In the genomic region with DNA sequence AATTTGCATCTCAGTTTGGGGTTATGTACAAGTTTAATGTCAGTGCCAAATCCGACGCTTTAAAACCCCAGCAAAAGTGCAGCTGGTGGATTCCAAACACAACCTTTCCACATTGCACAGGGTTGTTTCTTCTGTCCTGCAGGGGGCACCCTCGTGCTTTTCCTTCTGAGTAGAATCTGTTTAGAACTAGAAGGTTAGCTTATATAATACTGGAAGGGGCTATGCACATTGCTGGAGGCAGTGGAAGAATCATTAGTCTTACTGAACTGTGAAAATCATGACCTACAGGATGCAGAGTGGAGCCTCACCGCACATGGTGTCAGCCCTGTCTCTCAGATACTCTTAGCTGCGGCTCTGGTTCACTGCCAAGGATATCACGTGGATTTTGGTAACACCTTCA, we compare ENCODE assay signal across 8 mouse cellular contexts. TPM values are rescaled to one million over a fixed set of nuclear protein-coding genes. Genes with fewer than 3 reads are reported as not detected.
DNase-seq lines count a peak whose midpoint lies in the region; TF ChIP-seq lines count a peak whose summit lies in the region.

No protein-coding gene starts in this region.

- TF ChIP-seq POLR2A in bone marrow, adult 2 months (IDR thresholded peaks at IDR 0.05; ENCODE audit: borderline replicate concordance, control insufficient read depth, low read depth, low read length) = no peak

- WGBS in bone marrow, adult 2 months = 36% methylated on average over 6 of the region's 6 CpGs

- intact Hi-C loops in gastrocnemius, adult 2 months (cut with DNase I) = loop anchor here (5.0 kb wide), 1 partner anchor 162 kb away; no protein-coding TSS in a partner anchor

- TF ChIP-seq CTCF in bone marrow, adult 2 months (IDR thresholded peaks at IDR 0.05; ENCODE audit: control insufficient read depth, insufficient read depth, low read length) = peak; percentile 35; the same call in 1 of the 2 replicates
- peak; percentile 69 for TF ChIP-seq CTCF in gastrocnemius, adult 2 months (IDR thresholded peaks at IDR 0.05)

- DNase-seq in gastrocnemius, adult 18-20 months (ENCODE audit: low spot score) = peak; percentile 67
- DNase-seq in gastrocnemius, postnatal 25 days = no peak
- DNase-seq in CD4-positive helper T cell, adult 2 months (ENCODE audit: low read depth, low spot score) = peak; percentile 78
- peak; percentile 65 for DNase-seq in gastrocnemius, adult 2 months
- DNase-seq in layer of hippocampus, postnatal 25 days (ENCODE audit: extremely low spot score in 1 of 2, low spot score in 1 of 2) = peak; percentile 48 to 88
- peak; percentile 65 for DNase-seq in mesoderm, embryonic 11.5 days (ENCODE audit: low read depth, low spot score)
- peak; percentile 80 for DNase-seq in testis, postnatal 10 days (ENCODE audit: low spot score)

- H3K4me3 ChIP-seq in bone marrow, adult 2 months (replicated peaks; ENCODE audit: control insufficient read depth, low read depth, low read length) = no peak overlapping the region
- no peak overlapping the region for H3K4me3 ChIP-seq in gastrocnemius, adult 2 months

- H3K27ac ChIP-seq in bone marrow, adult 2 months (ENCODE audit: control insufficient read depth, insufficient read depth, low read depth, low read length, poor library complexity) = no peak overlapping the region
- no peak overlapping the region for H3K27ac ChIP-seq in gastrocnemius, adult 2 months

- H3K4me1 ChIP-seq in bone marrow, adult 2 months (ENCODE audit: control insufficient read depth, insufficient read depth, low read length) = peaks cover 1% of the 10 kb centered on the region; the same call in 1 of the 2 replicates

RNA-seq across cellular contexts. Expression of a gene that starts 49.3 kb away (rescaled TPM):
- total RNA-seq in gastrocnemius, adult 18-20 months (2021) = 1 to 10 TPM in 1 of 2 experiments, under 1 TPM in 1; 0.40 to 1.5 TPM
- total RNA-seq in gastrocnemius, postnatal 25 days (2021) = 1 to 10 TPM in 1 of 2 experiments, under 1 TPM in 1; 0.91 to 1.0 TPM
- polyA plus RNA-seq in bone marrow, adult 2 months (2011; ENCODE audit: insufficient read depth, insufficient read length, low replicate concordance, missing spikeins) = 7.5 and 7.9 TPM in 2 replicates
- 1 to 10 TPM; 1.0 to 1.1 TPM for total RNA-seq in gastrocnemius, adult 2 months (2021)
- total RNA-seq in layer of hippocampus, postnatal 25 days (2021) = under 1 TPM; 0.34 to 0.42 TPM

RNA-seq across cellular contexts. Expression of a gene that starts 55.7 kb away (rescaled TPM):
- under 1 TPM; 0.94 to 1.00 TPM for total RNA-seq in gastrocnemius, adult 18-20 months (2021)
- 1 to 10 TPM; 1.6 to 3.3 TPM for total RNA-seq in gastrocnemius, postnatal 25 days (2021)
- 3.0 and 3.2 TPM in 2 replicates for polyA plus RNA-seq in bone marrow, adult 2 months (2011; ENCODE audit: insufficient read depth, insufficient read length, low replicate concordance, missing spikeins)
- 1 to 10 TPM in 1 of 2 experiments, under 1 TPM in 1; 0.86 to 1.1 TPM for total RNA-seq in gastrocnemius, adult 2 months (2021)
- under 1 TPM; 0.28 to 0.42 TPM for total RNA-seq in layer of hippocampus, postnatal 25 days (2021)
